Mouse (Mus musculus) E14TG2a.4 (cell line): ENCODE data around the gene Olfr49.

Experiments
- CTCF ChIP-seq: conservative IDR thresholded peaks from 2 replicates; pipeline ENCODE4 v1.5.1; 2014; ENCODE audit warnings: low read length
- POU5F1 ChIP-seq: IDR thresholded peaks from 2 replicates; pipeline ENCODE4 v1.6.1; 2014; ENCODE audit warnings: low read length, borderline replicate concordance

DNA sequence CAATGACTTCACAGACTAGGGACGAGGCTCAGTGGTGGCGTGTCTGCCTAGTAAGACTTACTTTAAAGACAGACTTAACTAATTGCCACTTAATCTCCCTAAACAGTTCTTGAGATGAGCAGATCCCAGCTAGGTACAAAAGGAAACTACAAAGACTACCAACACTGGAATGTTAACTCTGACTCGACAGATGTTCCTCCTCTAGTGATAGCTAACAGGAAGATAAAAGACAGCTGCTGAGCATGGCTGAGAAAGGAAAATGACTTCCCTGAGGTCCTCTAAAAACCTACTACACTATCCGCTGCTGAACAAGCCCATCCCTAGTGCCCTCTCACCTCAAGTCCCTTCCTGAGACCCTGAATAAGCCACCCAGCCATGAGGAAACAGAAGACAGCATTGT, 34.6 kb downstream of the Olfr49 start:
- TF ChIP-seq CTCF (no peak), POU5F1 (no peak)
